Mouse (Mus musculus) heart, postnatal 0 days (tissue): ENCODE results near the gene Atp6v1fnb.

Experiments used
- CTCF ChIP-seq: IDR thresholded peaks from 2 replicates; pipeline ENCODE4 v1.5.1; 2016; ENCODE audit warnings: antibody characterized with exemption, control low read depth, low read depth
- EP300 ChIP-seq: IDR thresholded peaks from 2 replicates; pipeline ENCODE4 v1.6.1; 2016; ENCODE audit warnings: antibody characterized with exemption, low read depth

- TF ChIP-seq CTCF (no peak), EP300 (no peak)
These were observed 28.9 kb downstream of the Atp6v1fnb start for GRCm38 (mm10) chr6:29500177-29500576.
